Mouse (Mus musculus) lung, postnatal 0 days (tissue): Measurements from ENCODE around the gene Cep152. TPM values are rescaled to one million over a fixed set of nuclear protein-coding genes. Genes with fewer than 3 reads are reported as not detected.

ENCODE experiments used
- ATAC-seq: fragments of 200-750 bp; cut with Nextera tagmentation; 2 replicates; pipeline ENCODE4 v1.8.0; 2017; ENCODE audit warnings: moderate library complexity
- DNase-seq: peaks from one replicate; pipeline ENCODE4 v3.0.0-alpha.2; 2016; ENCODE audit warnings: low spot score
- H3K27ac ChIP-seq: fragments of 300-500 bp; sonication (generic); 2 replicates; pipeline ENCODE4 v1.5.1; 2014; ENCODE audit warnings: antibody characterized with exemption, mild to moderate bottlenecking, low read length, mixed read lengths
- H3K27me3 ChIP-seq: fragments of 300-500 bp; sonication (generic); replicated peaks from 2 replicates; pipeline ENCODE4 v1.6.1; 2014; ENCODE audit warnings: low read length, mixed read lengths; ENCODE audit not compliant: insufficient read depth
- H3K36me3 ChIP-seq: fragments of 300-500 bp; sonication (generic); 2 replicates; pipeline ENCODE4 v1.6.1; 2014; ENCODE audit warnings: low read length, mixed read lengths; ENCODE audit not compliant: insufficient read depth
- H3K4me1 ChIP-seq: fragments of 300-500 bp; sonication (generic); 2 replicates; pipeline ENCODE4 v1.6.1; 2014; ENCODE audit warnings: antibody characterized with exemption, low read depth, low read length, mixed read lengths; ENCODE audit not compliant: insufficient read depth
- H3K4me2 ChIP-seq: fragments of 300-500 bp; sonication (generic); replicated peaks from 2 replicates; pipeline ENCODE4 v1.6.1; 2014; ENCODE audit warnings: low read depth, mild to moderate bottlenecking, low read length, moderate library complexity, mixed read lengths
- H3K4me3 ChIP-seq: fragments of 300-500 bp; sonication (generic); 2 replicates; pipeline ENCODE4 v1.5.1; 2014; ENCODE audit warnings: low read depth, low read length
- H3K9ac ChIP-seq: fragments of 300-500 bp; sonication (generic); replicated peaks from 2 replicates; pipeline ENCODE4 v1.6.1; 2014; ENCODE audit warnings: low read depth, mild to moderate bottlenecking
- H3K9me3 ChIP-seq: fragments of 300-500 bp; sonication (generic); 2 replicates; pipeline ENCODE4 v1.6.1; 2016; ENCODE audit warnings: low read length, mixed read lengths
- CTCF ChIP-seq: IDR thresholded peaks from 2 replicates; pipeline ENCODE4 v1.5.1; 2016; ENCODE audit warnings: antibody characterized with exemption, mild to moderate bottlenecking
- EP300 ChIP-seq: IDR thresholded peaks from 2 replicates; pipeline ENCODE4 v1.6.1; 2016; ENCODE audit warnings: antibody characterized with exemption, mild to moderate bottlenecking, control low read depth
- WGBS: fragments of 180-500 bp; shearing (Covaris S2); extraction: QIAGEN DNeasy Blood & Tissue Kit; methylation state at CpG from one replicate; pipeline ENCODE4 v1.1.7; 2014; 5-methylcytosine and 5-hydroxymethylcytosine counted together
- polyA plus RNA-seq: library from polyadenylated mRNA; unstranded; fragments of >200 nt; fragmentation: Nextera tagmentation; extraction: Ambion mirVana; gene quantifications from 2 replicates; pipeline ENCODE4 v1.2.1, GENCODE M21; 2015

Gene Cep152
- polyA plus RNA-seq, 1 experiment from 2014 or later = 1.3 TPM

- ATAC-seq (no peak), DNase-seq (no peak)
- Histone ChIP-seq H3K4me3 (no peak overlapping the region), H3K4me2 (no peak overlapping the region), H3K36me3 (no peaks in the 10 kb centered on the region), H3K4me1 (no peaks in the 10 kb centered on the region), H3K27ac (no peak overlapping the region), H3K9ac (no peak overlapping the region), H3K27me3 (no peaks in the 10 kb centered on the region), H3K9me3 (no peaks in the 10 kb centered on the region)
- TF ChIP-seq CTCF (no peak), EP300 (no peak)
- WGBS = 65% methylated on average over 7 of the region's 7 CpGs
These were observed 84.3 kb downstream of the Cep152 start for GRCm38 (mm10) chr2:125540579-125540978.

GRCm38 (mm10) chr2:125539640-125540039, 85.3 kb downstream of the Cep152 start:
- Histone ChIP-seq H3K4me2 (no peak overlapping the region), H3K36me3 (no peaks in the 10 kb centered on the region), H3K9ac (no peak overlapping the region), H3K4me1 (no peaks in the 10 kb centered on the region), H3K27me3 (no peaks in the 10 kb centered on the region), H3K27ac (no peak overlapping the region), H3K4me3 (no peak overlapping the region), H3K9me3 (no peaks in the 10 kb centered on the region)
- ATAC-seq (no peak), DNase-seq (no peak)
- TF ChIP-seq CTCF = no peak
- TF ChIP-seq EP300 = no peak
- 84% methylated on average over 3 of the region's 3 CpGs for WGBS

GRCm38 (mm10) chr2:125530665-125531064, 94.2 kb downstream of the Cep152 start:
- Histone ChIP-seq H3K4me3 (no peak overlapping the region), H3K4me2 (no peak overlapping the region), H3K4me1 (no peaks in the 10 kb centered on the region), H3K36me3 (no peaks in the 10 kb centered on the region), H3K27me3 (no peaks in the 10 kb centered on the region), H3K9ac (no peak overlapping the region), H3K9me3 (no peaks in the 10 kb centered on the region), H3K27ac (no peak overlapping the region)
- TF ChIP-seq CTCF = no peak
- TF ChIP-seq EP300 = no peak
- WGBS = 58% methylated on average over 6 of the region's 6 CpGs
- peak; percentile 77 for ATAC-seq
- DNase-seq = peak; percentile 54

GRCm38 (mm10) chr2:125526566-125526965, 98.3 kb downstream of the Cep152 start:
- Histone ChIP-seq H3K27ac (no peak overlapping the region), H3K9me3 (no peaks in the 10 kb centered on the region), H3K36me3 (no peaks in the 10 kb centered on the region), H3K4me1 (no peaks in the 10 kb centered on the region), H3K9ac (no peak overlapping the region), H3K27me3 (no peaks in the 10 kb centered on the region), H3K4me2 (no peak overlapping the region), H3K4me3 (no peak overlapping the region)
- 77% methylated on average over 5 of the region's 5 CpGs for WGBS
- TF ChIP-seq EP300 = no peak
- TF ChIP-seq CTCF = no peak
- no peak for DNase-seq
- ATAC-seq = no peak

GRCm38 (mm10) chr2:125525484-125525883, 99.4 kb downstream of the Cep152 start:
- Histone ChIP-seq H3K36me3 (no peaks in the 10 kb centered on the region), H3K27me3 (no peaks in the 10 kb centered on the region), H3K27ac (no peak overlapping the region), H3K4me2 (no peak overlapping the region), H3K4me3 (no peak overlapping the region), H3K9me3 (no peaks in the 10 kb centered on the region), H3K4me1 (no peaks in the 10 kb centered on the region), H3K9ac (no peak overlapping the region)
- no peak for DNase-seq
- WGBS = 70% methylated on average over 2 of the region's 2 CpGs
- no peak for ATAC-seq
- TF ChIP-seq EP300 = no peak
- no peak for TF ChIP-seq CTCF

- peak; percentile 74 for DNase-seq
These were observed 108.3 kb downstream of the Cep152 start for GRCm38 (mm10) chr2:125516594-125516993.

More at GRCm38 (mm10) chr2:125516594-125516993, 108.3 kb downstream of the Cep152 start:
- ATAC-seq = peak; percentile 82
- no peak overlapping the region for H3K27ac ChIP-seq
- 0 out of 2 replicates have a peak, but pooled peaks have one; percentile 14 for TF ChIP-seq EP300
- no peak for TF ChIP-seq CTCF
- H3K9ac ChIP-seq = no peak overlapping the region
- H3K4me2 ChIP-seq = no peak overlapping the region
- H3K27me3 ChIP-seq = no peaks in the 10 kb centered on the region
- 9% methylated on average over 4 of the region's 4 CpGs for WGBS
- H3K36me3 ChIP-seq = no peaks in the 10 kb centered on the region
- no peak overlapping the region for H3K4me3 ChIP-seq
- no peaks in the 10 kb centered on the region for H3K9me3 ChIP-seq
- H3K4me1 ChIP-seq = no peaks in the 10 kb centered on the region
